Mouse (Mus musculus) cortical plate, adult 2 months (tissue): ENCODE results near the gene Pgap1.

ENCODE experiments used
- CTCF ChIP-seq: fragments of 200-500 bp; IDR thresholded peaks from 2 replicates; pipeline ENCODE4 v1.5.1; 2011; ENCODE audit warnings: mild to moderate bottlenecking, control low read depth, low read length; ENCODE audit not compliant: insufficient read depth; ENCODE audit errors: extremely low read depth
- POLR2A ChIP-seq: fragments of 200-500 bp; IDR thresholded peaks from 2 replicates; pipeline ENCODE4 v1.6.1; 2011; ENCODE audit warnings: mild to moderate bottlenecking, low read length, control low read depth; ENCODE audit not compliant: insufficient read depth; ENCODE audit errors: extremely low read depth

DNA sequence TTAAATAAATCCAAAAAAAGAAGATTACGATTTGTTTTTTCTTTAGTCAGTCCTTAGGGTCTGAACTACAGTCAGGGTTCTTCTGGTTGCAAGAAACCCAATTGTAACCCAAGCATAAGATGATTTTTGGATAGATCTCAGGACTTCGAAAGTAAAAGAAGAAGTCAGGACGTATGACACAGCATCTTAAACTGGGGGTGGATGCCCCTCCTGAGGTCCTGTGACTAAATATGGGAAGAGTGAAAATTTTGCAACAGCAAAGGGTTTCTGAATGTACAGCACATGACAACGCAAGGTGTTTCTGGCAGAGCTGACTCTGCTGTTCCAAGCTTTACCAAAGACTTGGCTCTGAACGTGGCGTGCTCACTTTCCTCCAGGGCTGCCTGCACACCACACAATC lies 6.4 kb upstream of the Pgap1 start:
- no peak for TF ChIP-seq POLR2A
- TF ChIP-seq CTCF = no peak
